Mouse (Mus musculus) forebrain, postnatal 0 days (tissue): ENCODE data around the gene Map7d2. TPM values are rescaled to one million over a fixed set of nuclear protein-coding genes. Genes with fewer than 3 reads are reported as not detected.
"Not testable (repeated sequence)": the region's sequence is repeated elsewhere in the genome, so short reads cannot be mapped to it uniquely, and the experiment has no call there.

ENCODE experiments used
- ATAC-seq: fragments of 200-750 bp; cut with Nextera tagmentation; 2 replicates; pipeline ENCODE4 v1.8.0; 2017; ENCODE audit warnings: mild to moderate bottlenecking, moderate library complexity
- DNase-seq: peaks from one replicate; pipeline ENCODE4 v3.0.0-alpha.2; 2015
- H3K27ac ChIP-seq: fragments of 300-500 bp; sonication (generic); 2 replicates; pipeline ENCODE4 v1.5.1; 2014; ENCODE audit warnings: low read depth, mild to moderate bottlenecking, antibody characterized with exemption, low read length, moderate library complexity, mixed read lengths
- H3K27me3 ChIP-seq: fragments of 300-500 bp; sonication (generic); 2 replicates; pipeline ENCODE4 v1.6.1; 2014; ENCODE audit warnings: mild to moderate bottlenecking, low read length, mixed read lengths; ENCODE audit not compliant: insufficient read depth
- H3K36me3 ChIP-seq: fragments of 300-500 bp; sonication (generic); 2 replicates; pipeline ENCODE4 v1.6.1; 2014; ENCODE audit warnings: mild to moderate bottlenecking, moderate library complexity; ENCODE audit not compliant: insufficient read depth
- H3K4me1 ChIP-seq: fragments of 300-500 bp; sonication (generic); 2 replicates; pipeline ENCODE4 v1.6.1; 2014; ENCODE audit warnings: antibody characterized with exemption; ENCODE audit not compliant: insufficient read depth
- H3K4me2 ChIP-seq: fragments of 300-500 bp; sonication (generic); 2 replicates; pipeline ENCODE4 v1.6.1; 2014; ENCODE audit warnings: low read depth, mild to moderate bottlenecking, moderate library complexity
- H3K4me3 ChIP-seq: fragments of 300-500 bp; sonication (generic); 2 replicates; pipeline ENCODE4 v1.5.1; 2014; ENCODE audit warnings: low read depth, low read length, mixed read lengths
- H3K9ac ChIP-seq: fragments of 300-500 bp; sonication (generic); 2 replicates; pipeline ENCODE4 v1.6.1; 2014; ENCODE audit warnings: mild to moderate bottlenecking
- H3K9me3 ChIP-seq: fragments of 300-500 bp; sonication (generic); 2 replicates; pipeline ENCODE4 v1.6.1; 2016; ENCODE audit warnings: low read length
- CTCF ChIP-seq: sonication (generic); IDR thresholded peaks from 2 replicates; pipeline ENCODE4 v1.5.1; 2016; ENCODE audit warnings: antibody characterized with exemption, control low read depth, low read depth
- whole genome bisulfite sequencing: fragments of 180-500 bp; shearing (Covaris S2); extraction: QIAGEN DNeasy Blood & Tissue Kit; methylation state at CpG from one replicate; pipeline ENCODE4 v1.1.7; 2014; 5-methylcytosine and 5-hydroxymethylcytosine counted together
- polyA plus RNA-seq: library from polyadenylated mRNA; unstranded; fragments of >200 nt; fragmentation: Nextera tagmentation; extraction: Ambion mirVana; gene quantifications from 2 replicates; pipeline ENCODE4 v1.2.1, GENCODE M21; 2015
- total RNA-seq: library from RNA; depleted of rRNA; stranded (reverse); fragments of >200 nt; gene quantifications from 2 replicates; pipeline ENCODE4 v1.2.3, GENCODE M21; 2014

The Map7d2 gene
- total and polyA plus RNA-seq, 2 experiments from 2014 or later, result 28.2 to 33.4 TPM

- no peak overlapping the region for H3K4me3 ChIP-seq
- H3K27ac ChIP-seq, result no peak overlapping the region
- no peak for ATAC-seq
- H3K4me1 ChIP-seq, result no peaks in the 10 kb centered on the region
- H3K27me3 ChIP-seq, result no peaks in the 10 kb centered on the region
- DNase-seq, result no peak
- no peak for TF ChIP-seq CTCF
- WGBS, result 72% methylated on average over 3 of the region's 3 CpGs
- H3K9ac ChIP-seq, result no peak overlapping the region
- no peaks in the 10 kb centered on the region for H3K9me3 ChIP-seq
- no peaks in the 10 kb centered on the region for H3K36me3 ChIP-seq
- no peak overlapping the region for H3K4me2 ChIP-seq
These were observed 23.1 kb upstream of the Map7d2 start for GRCm38 (mm10) chrX:159391239-159391638.

- ATAC-seq, result peak; percentile 66; the same call in 1 of the 2 replicates
- Histone ChIP-seq H3K4me1 (no peaks in the 10 kb centered on the region), H3K36me3 (no peaks in the 10 kb centered on the region), H3K27ac (no peak overlapping the region), H3K4me2 (no peak overlapping the region), H3K27me3 (no peaks in the 10 kb centered on the region), H3K4me3 (no peak overlapping the region), H3K9me3 (no peaks in the 10 kb centered on the region), H3K9ac (no peak overlapping the region)
- WGBS, result 33% methylated on average over 4 of the region's 4 CpGs
- peak; percentile 27 for DNase-seq
- peak; percentile 54 for TF ChIP-seq CTCF
These were observed 5.1 kb upstream of the Map7d2 start for GRCm38 (mm10) chrX:159409253-159409652.

GRCm38 (mm10) chrX:159414829-159415673 lies 679 bp downstream of the Map7d2 start:
- Histone ChIP-seq H3K27me3 (no peaks in the 10 kb centered on the region), H3K9me3 (no peaks in the 10 kb centered on the region), H3K27ac (peak overlapping the region; percentile 64), H3K4me2 (peak overlapping the region; percentile 60), H3K36me3 (no peaks in the 10 kb centered on the region), H3K9ac (peak overlapping the region; percentile 52), H3K4me1 (no peaks in the 10 kb centered on the region), H3K4me3 (peak overlapping the region; percentile 52)
- ATAC-seq (peak; percentile 25), DNase-seq (peak; percentile 14)
- 27% methylated on average over 60 of the region's 65 CpGs for WGBS
- no peak for TF ChIP-seq CTCF

- H3K4me2 ChIP-seq, ATAC-seq, H3K9me3 ChIP-seq, H3K36me3 ChIP-seq, DNase-seq, H3K27ac ChIP-seq, H3K4me1 ChIP-seq, H3K27me3 ChIP-seq, H3K9ac ChIP-seq, H3K4me3 ChIP-seq: not testable (repeated sequence)
- 94% methylated on average over 3 of the region's 3 CpGs for WGBS
These were observed 16.1 kb downstream of the Map7d2 start for GRCm38 (mm10) chrX:159430507-159430906.

GRCm38 (mm10) chrX:159442128-159442527 lies 27.8 kb downstream of the Map7d2 start:
- Histone ChIP-seq H3K9ac (no peak overlapping the region), H3K4me1 (no peaks in the 10 kb centered on the region), H3K4me2 (no peak overlapping the region), H3K36me3 (no peaks in the 10 kb centered on the region), H3K27me3 (no peaks in the 10 kb centered on the region), H3K9me3 (no peaks in the 10 kb centered on the region), H3K4me3 (no peak overlapping the region), H3K27ac (no peak overlapping the region)
- WGBS, result 51% methylated on average over 3 of the region's 3 CpGs
- DNase-seq (peak; percentile 30), ATAC-seq (peak; percentile 50; the same call in 1 of the 2 replicates)
- TF ChIP-seq CTCF, result peak; percentile 64

GRCm38 (mm10) chrX:159447133-159447532 lies 32.8 kb downstream of the Map7d2 start:
- Histone ChIP-seq H3K27me3 (no peaks in the 10 kb centered on the region), H3K9ac (no peak overlapping the region), H3K4me3 (no peak overlapping the region), H3K4me2 (no peak overlapping the region), H3K36me3 (no peaks in the 10 kb centered on the region), H3K27ac (no peak overlapping the region), H3K9me3 (no peaks in the 10 kb centered on the region), H3K4me1 (no peaks in the 10 kb centered on the region)
- no peak for TF ChIP-seq CTCF
- ATAC-seq, result no peak
- no peak for DNase-seq
- WGBS, result 100% methylated on average over 1 of the region's 1 CpGs

- Histone ChIP-seq H3K27me3 (no peaks in the 10 kb centered on the region), H3K36me3 (no peaks in the 10 kb centered on the region), H3K4me2 (peak overlapping the region; percentile 21; the same call in 1 of the 2 replicates), H3K4me1 (no peaks in the 10 kb centered on the region), H3K9me3 (no peaks in the 10 kb centered on the region), H3K4me3 (no peak overlapping the region), H3K9ac (no peak overlapping the region), H3K27ac (no peak overlapping the region; the same call in 1 of the 2 replicates)
- WGBS, result 29% methylated on average over 7 of the region's 7 CpGs
- DNase-seq, result no peak
- no peak for TF ChIP-seq CTCF
- ATAC-seq, result peak; percentile 81
These were observed 44.8 kb downstream of the Map7d2 start for GRCm38 (mm10) chrX:159459006-159459654.
